Mouse (Mus musculus) ES-E14 (cell line): ENCODE data around the gene Slc22a22. TPM values are rescaled to one million over a fixed set of nuclear protein-coding genes. Genes with fewer than 3 reads are reported as not detected.

ENCODE experiments used
- DNase-seq: peaks from one replicate; pipeline ENCODE4 v3.0.0-alpha.2; 2013; ENCODE audit warnings: low read depth, low spot score
- H3K27ac ChIP-seq: 2 replicates; pipeline ENCODE4 v1.5.1; 2012; ENCODE audit warnings: low read depth, mild to moderate bottlenecking, low read length, moderate library complexity, mixed read lengths; ENCODE audit not compliant: poor library complexity, insufficient read depth, severe bottlenecking
- H3K36me3 ChIP-seq: 2 replicates; pipeline ENCODE4 v1.6.1; 2012; ENCODE audit warnings: mild to moderate bottlenecking, low read length, moderate library complexity, mixed read lengths; ENCODE audit not compliant: control insufficient read depth, poor library complexity, insufficient read depth, severe bottlenecking
- H3K4me1 ChIP-seq, 2 experiments: fragments of 150-350 bp in 1 of 2; sonication (generic) in 1 of 2; 2 replicates each; pipeline ENCODE4 v1.6.1; 2012; ENCODE audit warnings: low read length in 2 of 2, mild to moderate bottlenecking in 1 of 2, mixed read lengths in 1 of 2; ENCODE audit not compliant: control insufficient read depth in 2 of 2, insufficient read depth in 2 of 2, poor library complexity in 1 of 2
- H3K4me3 ChIP-seq, 2 experiments: fragments of 150-350 bp in 1 of 2; sonication (generic) in 1 of 2; 2 replicates each; pipeline ENCODE4 v1.5.1; 2012; ENCODE audit warnings: low read length in 2 of 2, low read depth in 1 of 2, mild to moderate bottlenecking in 1 of 2, mixed read lengths in 1 of 2; ENCODE audit not compliant: insufficient read depth in 1 of 2, poor library complexity in 1 of 2, severe bottlenecking in 1 of 2
- H3K9ac ChIP-seq: 2 replicates; pipeline ENCODE4 v1.6.1; 2012; ENCODE audit warnings: low read depth, mild to moderate bottlenecking, low read length, mixed read lengths; ENCODE audit not compliant: poor library complexity, insufficient read depth, severe bottlenecking
- H3K9me3 ChIP-seq: fragments of 150-350 bp; sonication (generic); 2 replicates; pipeline ENCODE4 v1.6.1; 2012; ENCODE audit warnings: low read depth, mild to moderate bottlenecking, low read length; ENCODE audit not compliant: control insufficient read depth, insufficient read depth
- CHD2 ChIP-seq: IDR thresholded peaks from 2 replicates; pipeline ENCODE4 v1.6.1; 2014; ENCODE audit warnings: mild to moderate bottlenecking, low read depth, low read length, inconsistent platforms
- HCFC1 ChIP-seq: IDR thresholded peaks from 2 replicates; pipeline ENCODE4 v1.6.1; 2012; ENCODE audit warnings: low read length, inconsistent platforms, borderline replicate concordance; ENCODE audit not compliant: insufficient read depth
- MAFK ChIP-seq: IDR thresholded peaks from 2 replicates; pipeline ENCODE4 v1.6.1; 2014; ENCODE audit warnings: mild to moderate bottlenecking, low read depth, low read length, inconsistent platforms; ENCODE audit not compliant: insufficient read depth
- ZC3H11A ChIP-seq: IDR thresholded peaks from 2 replicates; pipeline ENCODE4 v1.6.1; 2012; ENCODE audit warnings: low read depth, mild to moderate bottlenecking, inconsistent platforms, low read length, borderline replicate concordance
- ZNF384 ChIP-seq: IDR thresholded peaks from 2 replicates; pipeline ENCODE4 v1.6.1; 2012; ENCODE audit warnings: low read depth, low read length, inconsistent platforms
- in situ Hi-C, 2 experiments: fragments of 600-800 bp; cut with MboI; formaldehyde crosslinking; loops; one replicate each; pipeline ENCODE4 v1.15.1; 2025; ENCODE audit warnings: low sequenced_read_pairs in 2 of 2, inconsistent platforms in 1 of 2; ENCODE audit not compliant: unreplicated experiment in 2 of 2
- total RNA-seq: library from RNA; depleted of rRNA; stranded (reverse); fragments of 300-350 nt; gene quantifications from 2 replicates; pipeline ENCODE4 v1.2.3, GENCODE M21; 2012

Slc22a22 gene
- total RNA-seq, 1 experiment: not detected

- H3K36me3 ChIP-seq: no peaks in the 10 kb centered on the region
- no peaks in the 10 kb centered on the region for H3K9me3 ChIP-seq
- no peak overlapping the region for H3K9ac ChIP-seq
- TF ChIP-seq CHD2: no peak
- no peak for TF ChIP-seq MAFK
- no peak for TF ChIP-seq ZC3H11A
- no peak for TF ChIP-seq ZNF384
- TF ChIP-seq HCFC1: no peak
- H3K4me3 ChIP-seq: no peak overlapping the region
- in situ Hi-C loops: no loop called here
- no peak for DNase-seq
- no peaks in the 10 kb centered on the region for H3K4me1 ChIP-seq
- no peak overlapping the region for H3K27ac ChIP-seq
Observed at GRCm38 (mm10) chr15:57204444-57204930, 272.9 kb downstream of the Slc22a22 start.
